Mouse (Mus musculus): ENCODE results near the gene Evi5.
A peak's percentile ranks its signal among the peaks of the same experiment; 100 is the strongest.

Gene Evi5

DNA sequence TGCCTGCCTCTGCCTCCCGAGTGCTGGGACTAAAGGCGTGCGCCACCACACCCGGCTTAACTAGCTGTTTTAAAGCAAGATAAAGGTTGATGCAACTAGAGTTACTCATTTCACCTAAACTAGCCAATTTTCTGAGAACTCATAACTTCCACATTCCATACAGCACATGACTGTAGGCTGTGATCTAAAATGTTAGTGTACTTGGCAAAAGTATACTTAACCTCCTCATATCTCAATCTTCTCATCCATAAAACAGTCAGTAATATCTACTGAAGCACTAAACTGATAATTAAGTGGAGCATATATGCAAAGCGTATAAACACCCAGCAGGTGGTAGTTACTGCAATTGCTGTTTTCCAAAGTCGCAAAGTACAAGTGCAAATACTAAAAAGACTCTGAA, 1.6 kb downstream of the Evi5 start:
- DNase-seq (ENCODE audit: low read depth in 2 of 2, low spot score in 2 of 2) = no peak

DNA sequence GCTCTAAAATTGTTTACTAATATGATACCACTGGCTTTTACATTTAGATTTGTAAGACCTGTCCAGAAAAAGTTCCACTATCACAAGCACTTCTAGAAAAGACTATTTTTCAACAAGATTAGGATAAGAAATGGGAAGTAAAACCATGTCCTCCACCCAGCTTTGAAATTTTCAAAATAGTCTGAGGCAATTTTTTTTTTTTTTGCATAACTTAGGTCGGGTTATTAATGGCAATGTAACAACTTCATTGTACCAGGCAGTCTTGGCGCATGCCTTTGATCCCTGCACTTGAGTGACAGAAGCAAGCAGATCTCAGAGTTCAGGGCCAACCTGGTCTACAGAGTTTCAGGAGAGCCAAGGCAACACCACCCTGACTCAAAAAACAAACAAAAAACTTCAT, 5.2 kb downstream of the Evi5 start:
- no peak for DNase-seq (ENCODE audit: low read depth in 2 of 2, low spot score in 2 of 2)

DNA sequence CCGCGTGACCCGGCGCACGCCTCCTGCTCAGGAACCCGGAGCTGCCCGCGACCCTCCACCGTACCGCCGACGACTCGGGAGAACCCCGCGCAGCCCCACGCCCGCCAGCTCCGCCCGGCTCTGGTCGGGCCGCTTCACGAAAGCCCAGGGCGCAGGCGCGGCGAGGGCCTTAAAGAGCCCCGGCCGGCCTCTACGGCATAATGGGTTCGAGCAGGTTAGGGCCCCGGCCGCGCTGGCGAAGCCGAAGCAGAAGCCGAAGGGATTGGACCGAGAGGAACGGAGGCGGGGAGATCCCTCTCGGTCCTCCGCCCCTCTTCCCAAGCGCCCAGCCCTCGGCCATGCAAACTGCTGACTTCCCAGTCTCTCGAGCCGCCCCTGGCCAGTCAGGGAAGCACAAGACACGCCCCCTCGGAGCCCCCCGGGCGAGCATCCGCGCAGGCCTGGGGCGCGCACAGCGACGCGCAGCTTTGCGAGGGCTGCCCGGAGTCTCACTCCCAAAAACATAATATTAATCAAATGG, 5.9 kb downstream of the Evi5 start:
- peak; percentile 15 to 27 for DNase-seq (ENCODE audit: low read depth in 2 of 2, low spot score in 2 of 2)

DNA sequence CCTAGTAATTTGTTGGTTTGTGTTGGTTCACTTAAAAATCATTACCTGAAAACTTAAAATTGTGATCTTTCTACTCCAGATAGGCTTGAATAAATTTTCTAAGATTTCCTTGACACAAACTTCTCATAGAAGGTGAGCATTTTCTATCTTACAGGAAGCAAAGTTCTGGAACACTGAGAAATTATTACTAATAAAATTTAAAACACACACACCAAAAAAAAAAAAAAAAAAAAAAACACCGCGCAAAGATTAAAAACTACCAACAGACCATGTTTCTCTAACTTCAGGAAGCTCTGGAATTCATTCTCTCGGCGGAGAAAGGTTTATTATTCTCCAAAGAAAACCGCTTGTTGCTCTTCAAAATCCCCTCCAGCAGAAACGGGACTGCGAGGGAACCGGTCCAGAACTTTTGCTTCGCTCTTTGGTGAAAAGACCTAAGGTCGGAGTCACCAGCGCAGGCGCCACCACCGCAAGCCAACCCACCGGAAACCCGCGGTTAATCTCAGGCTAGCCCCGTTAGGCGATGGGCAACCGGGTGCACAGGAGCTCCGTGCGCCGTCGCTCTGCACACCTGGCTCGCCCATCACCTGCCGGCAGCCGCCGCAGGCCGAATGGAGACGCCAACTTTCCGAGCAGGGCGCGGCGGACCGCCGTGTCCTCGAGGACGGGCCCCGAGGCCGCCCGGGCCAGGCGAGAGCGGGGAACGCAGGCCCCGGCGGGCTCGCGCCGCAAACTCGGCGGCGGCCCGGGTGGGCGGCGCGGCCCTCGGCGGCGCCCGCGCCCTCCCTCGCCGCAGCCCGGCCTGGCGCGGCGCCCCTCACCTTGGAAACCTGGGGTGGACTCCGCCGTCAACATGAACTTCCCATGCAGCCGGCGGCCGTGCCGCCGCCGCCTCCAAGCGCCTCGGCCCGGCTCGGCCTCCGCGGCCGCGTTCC, 6.7 kb downstream of the Evi5 start:
- peak; percentile 26 to 36 for DNase-seq (ENCODE audit: low read depth in 2 of 2, low spot score in 2 of 2)

DNA sequence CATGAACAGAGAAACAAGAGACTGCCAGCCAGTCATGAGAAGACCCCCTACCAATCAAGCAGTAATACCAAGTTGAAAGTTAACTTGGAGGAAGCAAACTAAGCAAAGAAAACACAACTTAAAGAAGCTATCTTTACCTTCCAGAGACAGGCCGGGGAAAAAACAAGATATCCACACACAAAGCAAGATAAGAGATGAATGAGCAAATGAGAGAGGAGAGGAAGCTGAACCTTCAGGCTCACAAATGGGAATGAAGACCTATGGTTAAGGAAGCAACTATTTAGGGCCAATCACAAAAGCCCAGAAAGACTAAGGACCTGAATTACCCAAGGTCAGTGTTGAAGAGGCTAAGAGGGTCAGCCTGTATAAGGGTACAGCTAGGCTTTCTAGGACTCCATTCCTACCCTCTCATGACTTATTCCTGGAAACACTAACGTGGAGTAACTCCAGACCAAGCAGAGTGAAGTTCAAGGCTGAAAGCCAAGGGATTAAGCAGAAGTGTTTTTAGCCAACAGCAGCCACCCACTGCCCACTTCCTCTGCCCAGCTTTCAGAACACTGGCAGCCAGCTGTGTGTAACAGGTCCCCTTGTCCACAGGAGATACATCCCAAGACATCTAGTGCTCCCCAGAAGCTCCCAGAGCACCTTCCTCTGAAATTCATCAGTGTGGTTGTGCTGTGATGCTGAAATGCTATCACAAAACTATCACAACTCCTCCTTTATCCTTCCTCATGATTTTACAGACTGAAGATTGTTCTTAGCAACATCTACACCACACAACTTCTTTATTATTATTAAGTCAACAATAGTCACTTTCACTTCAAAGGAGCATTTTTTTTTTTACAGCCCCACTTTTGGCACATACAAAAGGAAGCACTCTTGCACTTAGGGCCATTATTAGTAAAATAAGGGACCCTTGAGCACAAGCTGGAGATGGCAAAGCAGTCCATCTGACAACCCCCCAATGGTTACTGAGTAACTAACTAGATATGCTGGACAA, 8.5 kb downstream of the Evi5 start:
- DNase-seq (ENCODE audit: low read depth in 2 of 2, low spot score in 2 of 2) = no peak

DNA sequence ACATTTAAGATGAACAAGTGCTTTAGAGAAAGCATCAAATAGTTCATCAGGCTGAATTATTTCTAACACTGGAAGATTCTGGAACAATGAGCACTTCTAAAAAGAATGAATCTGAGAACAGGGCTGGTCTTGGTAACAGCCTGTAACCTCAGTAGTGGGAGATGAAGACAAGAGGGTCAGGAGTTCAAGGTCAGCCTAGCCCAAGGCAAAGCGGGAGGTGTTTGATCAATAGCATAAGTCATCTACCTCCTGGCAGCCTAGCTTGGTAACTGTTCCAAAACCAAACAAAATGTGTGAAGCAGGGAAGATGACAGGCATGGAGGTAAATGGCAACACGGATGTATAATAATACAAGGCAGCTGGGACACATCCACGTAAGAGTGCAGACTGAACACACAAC, 10.9 kb downstream of the Evi5 start:
- DNase-seq (ENCODE audit: low read depth in 2 of 2, low spot score in 2 of 2) = no peak

DNA sequence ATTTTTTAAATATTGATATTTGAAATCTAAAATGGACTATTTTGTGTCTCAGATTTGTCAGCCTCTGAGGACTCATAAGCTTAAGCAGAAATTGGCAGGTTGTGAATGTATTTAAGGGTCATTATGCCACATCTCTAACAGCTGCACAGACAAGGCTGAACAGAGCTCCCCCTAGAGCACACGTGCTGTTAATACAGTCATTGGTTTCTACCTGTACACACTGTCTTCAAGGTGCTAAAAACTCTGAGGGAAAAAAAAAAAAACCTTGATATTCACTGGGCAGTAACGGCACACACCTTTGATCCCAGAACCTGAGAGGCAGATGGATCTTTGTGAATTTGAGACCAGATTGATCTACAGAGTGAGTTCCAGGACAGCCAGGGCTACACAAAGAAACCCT, 15.9 kb downstream of the Evi5 start:
- peak in 1 of 2 experiments; percentile 14 for DNase-seq (ENCODE audit: low read depth in 2 of 2, low spot score in 2 of 2)

DNA sequence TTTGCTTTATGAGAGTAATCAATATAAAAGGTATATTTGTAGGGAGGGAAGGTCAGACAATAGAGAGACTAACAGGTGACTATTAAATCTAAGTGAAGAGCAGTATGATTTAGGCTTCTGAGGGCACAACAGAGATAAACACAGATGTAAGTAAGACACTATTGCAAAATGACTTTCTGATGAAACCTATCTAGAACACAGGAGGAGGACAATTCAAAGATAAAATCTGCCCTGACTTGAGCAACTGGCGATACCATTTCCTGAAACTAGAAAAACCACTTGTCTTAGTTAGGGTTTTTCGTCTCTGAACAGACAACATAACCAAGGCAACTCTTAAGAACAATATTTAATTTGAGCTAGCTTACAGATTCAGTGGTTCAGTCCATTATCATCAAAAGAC, 19.4 kb downstream of the Evi5 start:
- DNase-seq (ENCODE audit: low read depth in 2 of 2, low spot score in 2 of 2) = no peak

DNA sequence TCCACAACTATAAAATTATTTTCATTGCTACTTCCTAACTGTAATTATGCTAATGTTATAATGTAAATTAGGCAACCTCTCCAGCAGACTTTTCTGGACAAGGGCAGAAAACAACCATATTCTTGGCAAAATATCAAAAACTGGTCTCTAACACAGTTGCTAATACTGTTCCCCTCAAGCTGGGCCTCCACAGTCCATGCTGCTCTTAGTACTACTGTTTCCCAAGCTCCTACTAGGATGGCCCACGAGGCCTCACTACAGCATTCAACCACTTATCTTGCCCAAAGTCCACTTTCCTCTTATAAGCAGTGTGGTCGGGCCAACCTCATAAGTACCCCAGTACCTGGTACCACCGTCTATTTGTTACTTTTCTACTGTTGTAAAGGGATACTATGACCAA, 20.4 kb downstream of the Evi5 start:
- DNase-seq (ENCODE audit: low read depth in 2 of 2, low spot score in 2 of 2) = no peak

DNA sequence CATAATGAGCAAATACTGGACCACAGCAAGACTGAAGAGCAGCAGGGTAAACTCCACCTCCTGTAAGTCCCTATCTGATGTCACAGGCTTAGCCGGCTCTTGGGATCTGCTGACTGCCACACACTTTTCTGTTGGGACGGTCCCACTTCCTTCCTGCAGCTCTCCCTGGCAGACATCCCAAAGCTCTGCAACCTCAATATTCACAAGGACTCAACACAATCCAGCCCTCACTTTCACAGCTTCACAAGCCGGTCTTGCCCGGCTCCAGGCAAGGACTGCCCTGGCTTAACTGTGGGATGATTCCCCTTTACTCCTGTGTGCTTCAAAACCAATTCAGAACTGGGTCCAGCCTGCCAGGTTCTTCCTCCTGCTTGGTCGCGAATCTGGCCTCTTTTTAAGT, 21.1 kb downstream of the Evi5 start:
- DNase-seq (ENCODE audit: low read depth in 2 of 2, low spot score in 2 of 2) = no peak

DNA sequence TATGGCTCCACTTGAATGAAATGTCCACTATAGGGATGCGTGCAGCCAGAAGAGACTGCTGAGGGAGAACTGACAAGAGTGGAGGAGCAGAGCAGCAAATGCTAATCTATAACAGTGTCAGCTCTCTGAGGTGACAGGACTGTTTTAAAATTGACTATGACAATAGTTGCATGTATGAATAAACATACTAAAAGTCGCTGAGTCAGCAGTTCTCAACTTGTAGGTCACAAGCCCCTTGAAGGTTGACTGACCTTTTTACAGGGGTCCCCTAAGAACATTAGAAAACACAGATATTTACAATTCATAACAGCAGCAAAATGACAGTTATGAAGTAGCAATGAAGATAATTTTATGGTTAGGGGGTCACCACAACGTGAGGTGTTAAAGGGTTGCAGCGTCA, 25.9 kb downstream of the Evi5 start:
- DNase-seq (ENCODE audit: low read depth in 2 of 2, low spot score in 2 of 2) = no peak

DNA sequence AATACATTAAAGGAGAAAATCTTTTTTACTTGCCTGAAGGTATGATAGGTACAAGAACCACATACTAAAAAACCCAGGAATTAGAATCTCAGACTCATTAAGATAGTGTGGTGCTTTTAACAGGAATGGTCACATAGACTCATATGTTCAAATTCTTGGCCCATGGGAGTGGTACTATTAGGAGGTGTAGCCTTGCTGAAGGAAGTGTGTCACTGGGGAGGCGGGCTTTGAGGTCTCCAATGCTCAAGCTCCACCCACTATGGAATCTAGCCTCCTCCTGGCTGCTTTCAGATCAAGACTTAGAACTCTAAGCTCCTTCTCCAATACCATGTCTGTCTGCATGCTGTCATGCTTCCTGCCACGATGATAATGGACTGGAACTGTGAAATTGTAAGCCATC, 27.1 kb downstream of the Evi5 start:
- no peak for DNase-seq (ENCODE audit: low read depth in 2 of 2, low spot score in 2 of 2)

DNA sequence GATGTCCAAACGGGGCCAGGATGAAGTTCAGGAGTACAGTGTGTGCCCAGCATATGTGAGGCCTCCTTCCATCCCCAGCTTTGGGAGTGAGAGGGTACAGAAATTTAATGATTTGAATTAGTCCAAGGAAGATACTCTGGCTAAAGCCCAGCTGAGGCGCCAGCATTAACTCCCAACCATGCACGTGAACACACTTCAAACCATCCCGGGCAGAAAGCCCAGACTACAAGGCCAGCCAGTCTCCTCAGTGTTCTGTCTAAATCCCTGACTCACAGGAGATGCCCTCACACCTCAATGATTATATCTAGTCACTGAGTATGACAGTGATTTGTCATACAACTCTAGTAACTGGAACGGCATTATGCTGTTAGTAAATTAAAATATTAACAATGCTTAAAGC, 27.6 kb downstream of the Evi5 start:
- no peak for DNase-seq (ENCODE audit: low read depth in 2 of 2, low spot score in 2 of 2)

DNA sequence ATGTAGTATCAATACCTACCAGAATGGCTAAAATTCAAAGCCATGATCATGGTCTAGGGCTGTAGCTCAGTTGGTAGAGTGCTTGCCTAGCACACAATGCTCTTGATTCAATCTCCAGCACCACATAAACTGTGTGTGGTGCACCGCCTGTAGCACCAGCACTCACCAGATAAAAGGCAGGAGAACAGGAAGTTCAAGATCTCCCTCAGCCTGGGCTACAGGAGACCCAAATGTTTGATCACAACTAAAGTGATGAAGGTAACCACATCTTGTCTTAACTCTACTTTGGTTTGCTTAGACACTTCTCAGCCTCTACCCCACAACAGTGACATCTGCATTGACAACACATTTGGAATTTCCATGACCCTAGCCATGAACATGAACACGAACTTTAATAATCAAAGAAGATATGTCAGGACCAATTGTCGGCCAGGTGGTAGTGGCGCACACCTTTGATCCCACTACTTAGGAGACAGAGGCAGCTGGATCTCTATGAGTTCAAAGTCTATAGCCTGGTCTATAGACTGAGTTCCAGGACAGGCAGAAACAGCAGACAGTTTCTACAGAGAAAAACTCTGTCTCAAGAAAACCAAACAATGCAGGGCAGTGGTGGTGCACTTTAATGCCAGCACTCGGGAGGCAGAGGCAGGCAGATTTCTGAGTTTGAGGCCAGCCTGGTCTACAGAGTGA, 34.2 kb downstream of the Evi5 start:
- DNase-seq (ENCODE audit: low read depth in 2 of 2, low spot score in 2 of 2) = peak; percentile 25 to 40

DNA sequence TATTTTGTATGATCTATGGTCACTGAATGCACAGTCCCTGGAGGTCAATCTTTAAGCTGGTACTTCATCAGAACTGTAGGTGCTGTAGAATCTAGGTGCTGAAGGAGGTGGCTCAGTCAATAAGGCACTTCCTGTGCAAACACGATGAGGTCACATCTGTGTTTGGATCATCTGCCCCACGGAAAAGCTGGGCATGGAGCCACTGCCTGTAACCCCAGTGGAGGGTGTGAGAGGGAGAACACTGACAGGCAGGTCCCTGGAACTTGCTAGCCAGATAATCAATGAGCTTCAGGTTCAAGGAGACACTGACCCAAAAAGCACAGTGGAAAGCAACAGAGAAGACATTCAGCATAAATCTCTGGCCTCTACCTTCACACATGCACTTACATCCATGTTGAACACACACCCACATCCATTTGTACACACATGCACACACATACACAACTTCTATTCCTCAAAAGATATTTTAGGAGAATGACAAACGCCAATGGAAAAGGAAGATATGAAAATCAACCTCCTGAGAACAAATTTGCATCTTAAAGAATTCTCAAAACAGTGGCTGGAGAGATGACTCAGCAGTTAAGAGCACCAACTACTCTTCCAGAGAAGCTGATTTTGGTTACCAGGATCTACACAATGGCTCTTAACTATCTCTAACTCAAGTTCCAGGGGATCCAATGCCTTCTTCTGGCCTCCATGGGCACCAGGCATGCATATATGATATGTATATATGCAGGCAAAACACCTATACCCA, 35.8 kb downstream of the Evi5 start:
- DNase-seq (ENCODE audit: low read depth in 2 of 2, low spot score in 2 of 2) = no peak

DNA sequence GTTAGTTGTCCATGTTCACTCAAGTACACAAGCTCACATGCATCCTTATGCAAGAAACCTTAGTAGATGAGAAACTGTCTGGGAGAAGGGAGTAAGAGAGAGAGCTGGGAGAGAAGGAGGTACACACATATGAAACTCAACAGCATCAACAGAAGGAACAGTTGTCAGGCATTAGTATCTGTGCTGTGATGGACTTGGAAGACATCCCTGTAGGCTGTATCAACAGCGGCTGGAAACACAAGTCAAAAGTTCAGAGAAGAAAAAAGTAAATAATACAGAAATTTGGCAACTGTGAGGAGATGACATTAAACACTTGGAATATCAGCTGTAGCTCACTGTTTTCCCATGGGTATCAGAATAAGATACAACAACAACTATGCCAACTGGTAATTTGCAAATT, 40.6 kb downstream of the Evi5 start:
- no peak for DNase-seq (ENCODE audit: low read depth in 2 of 2, low spot score in 2 of 2)

DNA sequence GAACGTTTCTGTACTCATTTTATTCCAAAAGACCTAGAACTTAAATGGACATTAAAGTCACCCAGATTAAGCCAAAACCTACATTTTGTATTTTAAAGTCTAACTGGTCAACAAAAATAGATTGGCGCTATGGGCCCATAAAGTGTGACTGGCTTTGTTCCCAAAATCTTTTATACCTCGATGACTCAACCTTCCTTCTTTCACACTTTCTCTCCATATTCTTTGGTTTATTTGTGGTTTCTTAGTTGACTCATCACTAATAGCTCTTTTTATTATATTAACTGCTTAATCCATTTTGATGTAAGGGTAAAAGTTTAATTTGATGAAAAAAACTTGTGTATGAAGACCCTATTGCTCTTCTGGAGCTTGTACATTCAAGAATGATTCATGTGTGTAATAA, 43.6 kb downstream of the Evi5 start:
- no peak for DNase-seq (ENCODE audit: low read depth in 2 of 2, low spot score in 2 of 2)

DNA sequence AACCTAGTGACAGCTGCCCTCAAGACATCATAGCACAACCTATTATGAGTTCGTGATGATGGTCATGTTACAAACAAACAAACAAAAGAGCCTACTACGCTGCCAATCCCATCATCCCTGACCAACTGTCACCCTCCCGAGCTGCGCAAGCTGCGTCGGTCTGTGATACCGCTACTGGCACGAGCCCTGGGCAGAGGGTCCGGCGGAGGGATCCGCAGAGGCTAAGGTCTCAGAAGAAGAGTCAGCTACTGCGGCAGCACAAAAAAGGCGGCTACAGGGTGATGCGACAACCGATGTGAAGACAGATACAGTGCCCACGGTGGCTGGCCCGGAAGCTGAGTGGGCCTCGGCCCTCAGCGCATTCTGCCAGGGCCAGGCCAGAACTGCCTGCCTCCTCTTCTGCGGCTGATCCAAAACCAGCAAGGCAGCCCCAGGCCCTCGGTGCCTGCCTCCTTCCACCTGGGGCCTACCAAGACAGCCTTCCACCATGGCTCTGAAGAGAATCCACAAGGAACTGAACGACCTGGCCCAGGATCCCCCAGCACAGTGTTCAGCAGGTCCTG, 44.8 kb downstream of the Evi5 start, which contains the start of gene Ube2d2b:
Gene Ube2d2b (plus strand): TSS at position 102 of the 563 bp plus-strand sequence.
- DNase-seq (ENCODE audit: low read depth in 2 of 2, low spot score in 2 of 2) = no peak

DNA sequence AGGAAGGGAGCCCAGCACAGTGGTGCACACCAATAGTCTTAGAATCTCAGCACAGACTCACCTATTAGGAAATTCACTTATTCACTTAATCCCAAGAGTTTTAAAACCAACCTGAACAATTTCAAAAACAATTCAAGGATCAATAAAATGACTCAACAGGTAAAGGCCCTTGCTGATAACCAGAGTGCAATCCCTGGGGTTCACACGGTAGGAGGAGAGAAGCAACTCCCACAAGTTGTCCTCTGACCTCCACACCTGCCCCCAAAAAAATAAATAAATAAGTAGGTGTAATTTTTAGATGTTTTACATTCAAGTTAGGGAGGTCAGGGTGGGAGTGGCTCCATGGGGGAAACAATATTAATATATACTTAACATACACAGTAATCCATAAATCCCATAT, 52.4 kb downstream of the Evi5 start:
- DNase-seq (ENCODE audit: low read depth in 2 of 2, low spot score in 2 of 2) = no peak

DNA sequence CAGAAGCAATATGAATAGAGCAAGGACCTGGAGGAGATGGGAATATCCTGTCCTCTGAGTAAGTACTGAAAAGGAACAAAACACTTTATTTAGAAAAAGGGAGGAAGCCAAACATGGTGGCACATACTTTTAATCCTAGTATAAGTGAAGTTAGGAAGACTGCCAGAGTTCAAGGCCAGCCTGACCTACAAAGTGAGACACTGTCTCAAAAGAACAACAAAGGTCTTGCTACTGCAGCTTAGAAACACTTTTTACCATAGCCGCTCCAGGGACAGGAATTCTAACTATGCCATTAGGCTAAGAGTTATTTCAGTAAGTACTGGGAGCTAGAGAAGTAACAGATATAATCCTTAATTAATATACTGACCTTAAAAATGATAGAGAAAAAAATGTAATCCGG, 60.3 kb downstream of the Evi5 start:
- DNase-seq (ENCODE audit: low read depth in 2 of 2, low spot score in 2 of 2) = no peak
